Mouse (Mus musculus): Measurements from ENCODE around the gene Tma7.

The Tma7 gene

DNA sequence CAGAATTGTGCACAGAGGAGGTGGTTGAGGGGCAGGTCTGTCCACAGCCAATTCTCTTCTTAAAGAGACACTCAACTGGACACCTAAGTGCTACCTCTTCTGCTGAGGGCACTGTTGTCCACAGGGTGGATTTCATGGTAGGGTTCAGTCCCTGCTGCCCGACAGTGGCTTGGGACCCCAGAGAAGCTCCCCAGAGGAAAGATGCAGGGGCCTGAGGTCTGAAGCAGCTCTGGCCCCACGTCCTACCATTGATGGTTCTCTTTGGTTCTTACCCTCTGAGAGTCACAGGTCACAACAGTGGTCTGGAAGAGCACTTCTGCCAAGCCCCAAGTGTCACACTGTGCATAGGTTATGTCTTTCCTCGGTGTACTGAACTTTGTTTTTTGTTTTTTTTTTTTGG is 29.0 kb downstream of the Tma7 start:
- in situ Hi-C loops (cut with MboI; ENCODE audit: low pct_unique_long_range_greater_than_20kb in 1 of 2, low sequenced_read_pairs in 2 of 2, unreplicated experiment in 1 of 2), result loop anchor here in 1 of 2 experiments (10.0 kb wide), 1 partner anchor 49 kb away; no protein-coding TSS in a partner anchor

- in situ Hi-C loops (cut with MboI; ENCODE audit: low pct_unique_long_range_greater_than_20kb in 1 of 2, low sequenced_read_pairs in 2 of 2, unreplicated experiment in 1 of 2), result loop anchor here in 1 of 2 experiments (10.0 kb wide), 1 partner anchor 48 kb away; no protein-coding TSS in a partner anchor
Observed at GRCm38 (mm10) chr9:109052490-109053260, 29.7 kb downstream of the Tma7 start.

DNA sequence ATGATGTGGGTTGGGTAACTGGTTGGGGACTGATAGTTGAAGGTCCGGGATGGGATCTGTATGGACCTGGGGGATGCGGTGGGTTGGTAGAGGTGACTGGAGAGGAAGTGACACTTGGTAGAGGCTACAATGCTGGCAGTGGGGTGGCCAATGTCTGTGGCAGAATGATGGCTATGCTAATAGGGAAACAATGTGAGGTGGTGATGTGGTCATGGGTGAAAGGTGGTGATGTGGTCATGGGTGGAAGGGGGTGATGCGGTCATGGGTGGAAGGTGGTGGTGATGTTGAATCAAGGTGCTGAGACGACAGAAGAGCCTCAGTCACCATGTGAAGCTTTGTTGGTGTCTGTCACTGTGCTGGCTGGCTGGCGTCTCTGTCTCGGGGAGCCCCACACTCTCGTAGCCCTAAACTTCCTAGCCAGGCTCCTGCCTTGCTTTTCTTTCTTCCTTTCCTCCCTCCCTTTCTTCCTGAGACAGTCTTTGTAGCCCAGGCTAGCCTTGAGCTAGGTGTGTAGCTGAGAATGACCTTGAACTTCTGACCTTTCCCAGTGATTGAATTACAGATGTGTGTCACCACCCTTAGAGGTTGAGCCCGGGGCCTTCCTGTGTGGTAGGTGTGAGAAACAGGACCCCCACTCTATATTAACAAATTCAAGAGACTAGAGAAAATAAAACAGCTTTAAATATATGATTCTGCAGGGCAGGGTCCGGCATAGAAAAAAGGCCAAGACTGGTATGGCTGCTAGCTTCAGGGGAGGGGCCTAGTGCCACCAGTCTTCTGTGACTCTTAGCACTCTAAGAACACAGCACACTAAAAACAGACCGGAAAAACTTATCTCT is 30.5 kb downstream of the Tma7 start:
- in situ Hi-C loops (cut with MboI; ENCODE audit: low pct_unique_long_range_greater_than_20kb in 1 of 2, low sequenced_read_pairs in 2 of 2, unreplicated experiment in 1 of 2), result loop anchor here in 1 of 2 experiments (10.0 kb wide), 1 partner anchor 47 kb away; no protein-coding TSS in a partner anchor

DNA sequence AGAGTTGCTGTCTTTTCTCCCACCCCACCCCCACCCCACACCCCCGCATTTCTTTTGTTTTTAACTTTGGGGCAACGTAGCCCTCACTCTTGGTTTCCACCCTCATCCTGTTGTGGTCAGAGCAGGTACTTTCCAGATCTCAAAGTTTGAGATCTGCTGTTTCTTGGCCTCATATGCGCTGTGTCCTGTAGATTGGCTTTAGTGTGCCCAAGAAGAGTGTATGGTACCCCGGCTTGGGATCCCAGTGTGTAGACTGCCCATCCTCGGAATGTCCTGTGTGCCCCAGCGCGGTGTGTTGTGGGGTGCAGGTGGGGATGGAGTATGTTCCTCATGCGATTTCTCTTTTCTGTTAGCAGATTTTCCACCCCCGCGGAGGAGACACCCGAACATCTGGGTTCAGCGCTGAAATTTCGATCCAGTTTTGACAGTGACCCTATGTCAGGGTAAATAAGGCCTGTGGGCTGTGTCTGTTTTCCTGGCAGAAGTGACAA is 31.3 kb downstream of the Tma7 start:
- in situ Hi-C loops (cut with MboI; ENCODE audit: low pct_unique_long_range_greater_than_20kb in 1 of 2, low sequenced_read_pairs in 2 of 2, unreplicated experiment in 1 of 2), result loop anchor here in 1 of 2 experiments (10.0 kb wide), 1 partner anchor 46 kb away; no protein-coding TSS in a partner anchor

- in situ Hi-C loops (cut with MboI; ENCODE audit: low pct_unique_long_range_greater_than_20kb in 1 of 2, low sequenced_read_pairs in 2 of 2, unreplicated experiment in 1 of 2), result loop anchor here in 1 of 2 experiments (10.0 kb wide), 1 partner anchor 46 kb away; no protein-coding TSS in a partner anchor
Observed at GRCm38 (mm10) chr9:109050674-109050997, 31.8 kb downstream of the Tma7 start.

DNA sequence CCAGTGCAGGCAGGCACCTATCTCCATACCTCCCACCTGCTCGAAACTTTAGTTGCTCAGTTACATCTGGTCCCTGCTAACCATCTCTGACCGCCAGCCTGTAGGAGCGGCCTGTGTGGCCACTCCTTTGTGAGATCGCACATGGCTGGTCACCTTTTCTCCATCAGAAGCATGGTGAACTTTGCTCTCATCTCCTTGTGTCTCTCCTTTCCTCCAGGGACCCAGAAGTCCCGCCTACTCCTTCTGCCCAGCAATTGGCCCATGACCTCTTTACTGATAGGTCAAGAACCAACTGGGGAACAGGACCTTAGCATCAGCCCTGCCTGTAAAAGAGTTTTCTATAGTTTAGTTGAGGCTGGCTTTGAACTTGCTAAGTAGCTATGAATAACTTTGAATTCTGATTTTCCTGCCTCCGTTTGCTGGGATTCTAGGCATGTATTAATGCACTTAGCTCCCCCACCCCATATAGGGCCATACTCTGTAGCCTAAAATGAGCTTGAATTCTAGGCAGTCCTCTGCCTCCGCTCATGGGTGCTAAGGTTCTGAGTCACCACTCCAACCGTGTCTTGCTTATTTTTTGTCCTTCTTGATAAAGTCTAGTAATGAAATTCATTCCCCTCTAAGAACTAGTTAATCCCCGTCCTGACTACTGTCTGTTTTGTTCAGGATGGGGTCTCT is 32.3 kb downstream of the Tma7 start:
- in situ Hi-C loops (cut with MboI; ENCODE audit: low pct_unique_long_range_greater_than_20kb in 1 of 2, low sequenced_read_pairs in 2 of 2, unreplicated experiment in 1 of 2), result loop anchor here (5.0 to 10.0 kb wide), 2 partner anchors 38 to 45 kb away; no protein-coding TSS in a partner anchor

DNA sequence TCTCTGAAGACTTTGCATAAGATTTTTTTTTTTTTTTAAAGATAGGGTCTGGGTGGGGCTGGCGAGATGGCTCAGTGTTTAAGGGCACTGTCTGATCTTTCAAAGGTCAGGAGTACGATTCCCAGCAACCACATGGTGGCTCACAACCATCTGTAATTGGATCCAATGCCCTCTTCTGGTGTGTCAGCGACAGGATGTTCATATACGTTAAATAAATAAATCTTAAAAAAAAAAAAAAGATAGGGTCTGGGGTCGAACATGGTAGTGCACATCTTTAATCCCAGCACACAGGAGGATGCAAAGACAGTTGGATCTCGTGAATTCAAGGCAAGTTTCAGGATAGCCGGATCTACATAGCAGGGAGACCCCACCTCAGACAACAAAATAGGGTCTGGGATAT is 33.1 kb downstream of the Tma7 start:
- in situ Hi-C loops (cut with MboI; ENCODE audit: low pct_unique_long_range_greater_than_20kb in 1 of 2, low sequenced_read_pairs in 2 of 2, unreplicated experiment in 1 of 2), result loop anchor here in 1 of 2 experiments (5.0 kb wide), 1 partner anchor 37 kb away; no protein-coding TSS in a partner anchor

DNA sequence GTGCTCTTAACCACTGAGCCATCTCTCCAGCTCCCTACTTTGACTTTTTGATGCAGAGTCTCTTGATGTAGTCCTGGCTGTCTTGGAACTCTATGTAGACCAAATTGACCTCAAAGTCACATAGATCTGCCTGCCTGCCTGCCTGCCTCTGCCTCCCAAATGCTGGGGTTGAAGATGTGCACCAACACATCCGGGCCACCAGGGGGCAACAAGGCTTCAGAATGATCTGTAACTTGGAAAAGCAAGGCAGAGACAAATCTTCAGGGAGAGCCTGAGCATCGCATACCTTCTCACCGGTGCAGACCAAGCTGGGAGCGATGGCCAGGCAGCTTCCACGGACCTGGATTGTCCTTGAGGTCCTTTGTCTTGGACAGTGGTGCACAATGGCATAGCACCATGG is 36.1 kb downstream of the Tma7 start:
- in situ Hi-C loops (cut with MboI; ENCODE audit: low pct_unique_long_range_greater_than_20kb in 1 of 2, low sequenced_read_pairs in 2 of 2, unreplicated experiment in 1 of 2), result loop anchor here in 1 of 2 experiments (5.0 kb wide), 1 partner anchor 34 kb away; no protein-coding TSS in a partner anchor

GRCm38 (mm10) chr9:109041351-109041750 is 41.0 kb downstream of the Tma7 start:
- in situ Hi-C loops (cut with MboI; ENCODE audit: low pct_unique_long_range_greater_than_20kb in 1 of 2, low sequenced_read_pairs in 2 of 2, unreplicated experiment in 1 of 2), result no loop called here

GRCm38 (mm10) chr9:109040906-109041305 is 41.5 kb downstream of the Tma7 start:
- in situ Hi-C loops (cut with MboI; ENCODE audit: low pct_unique_long_range_greater_than_20kb in 1 of 2, low sequenced_read_pairs in 2 of 2, unreplicated experiment in 1 of 2), result no loop called here

DNA sequence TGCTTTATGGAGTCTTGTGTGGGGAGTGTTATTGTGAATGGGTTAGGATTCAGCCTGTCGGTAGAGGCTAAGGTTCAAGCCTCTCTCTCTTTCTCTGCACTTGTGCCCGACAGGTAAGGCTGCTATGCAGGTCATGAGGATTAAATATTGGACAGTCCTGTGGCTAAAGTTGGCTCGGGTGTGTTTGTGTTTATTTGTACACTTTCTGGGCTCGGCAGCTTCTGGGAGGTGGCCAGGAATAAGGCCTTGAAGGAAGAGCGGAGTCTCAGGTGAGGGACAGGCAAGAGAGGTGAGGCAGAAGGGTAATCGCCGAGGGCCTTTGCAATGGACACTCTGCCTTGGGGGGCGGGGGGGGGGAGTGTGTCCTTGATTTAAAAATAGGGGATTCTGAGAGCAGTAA is 42.2 kb downstream of the Tma7 start:
- in situ Hi-C loops (cut with MboI; ENCODE audit: low pct_unique_long_range_greater_than_20kb in 1 of 2, low sequenced_read_pairs in 2 of 2, unreplicated experiment in 1 of 2), result no loop called here

- in situ Hi-C loops (cut with MboI; ENCODE audit: low pct_unique_long_range_greater_than_20kb in 1 of 2, low sequenced_read_pairs in 2 of 2, unreplicated experiment in 1 of 2), result no loop called here
Observed at GRCm38 (mm10) chr9:109039681-109040080, 42.7 kb downstream of the Tma7 start.

GRCm38 (mm10) chr9:109038901-109039364 is 43.5 kb downstream of the Tma7 start:
- in situ Hi-C loops (cut with MboI; ENCODE audit: low pct_unique_long_range_greater_than_20kb in 1 of 2, low sequenced_read_pairs in 2 of 2, unreplicated experiment in 1 of 2), result no loop called here

GRCm38 (mm10) chr9:109038086-109038895 is 44.1 kb downstream of the Tma7 start, which contains the start of gene Shisa5:
Shisa5 (plus strand) TSS chr9:109038565.
- in situ Hi-C loops (cut with MboI; ENCODE audit: low pct_unique_long_range_greater_than_20kb in 1 of 2, low sequenced_read_pairs in 2 of 2, unreplicated experiment in 1 of 2), result no loop called here

GRCm38 (mm10) chr9:109032435-109032834 is 50.0 kb downstream of the Tma7 start:
- in situ Hi-C loops (cut with MboI; ENCODE audit: low pct_unique_long_range_greater_than_20kb in 1 of 2, low sequenced_read_pairs in 2 of 2, unreplicated experiment in 1 of 2), result no loop called here

GRCm38 (mm10) chr9:109031686-109032085 is 50.7 kb downstream of the Tma7 start:
- in situ Hi-C loops (cut with MboI; ENCODE audit: low pct_unique_long_range_greater_than_20kb in 1 of 2, low sequenced_read_pairs in 2 of 2, unreplicated experiment in 1 of 2), result no loop called here

DNA sequence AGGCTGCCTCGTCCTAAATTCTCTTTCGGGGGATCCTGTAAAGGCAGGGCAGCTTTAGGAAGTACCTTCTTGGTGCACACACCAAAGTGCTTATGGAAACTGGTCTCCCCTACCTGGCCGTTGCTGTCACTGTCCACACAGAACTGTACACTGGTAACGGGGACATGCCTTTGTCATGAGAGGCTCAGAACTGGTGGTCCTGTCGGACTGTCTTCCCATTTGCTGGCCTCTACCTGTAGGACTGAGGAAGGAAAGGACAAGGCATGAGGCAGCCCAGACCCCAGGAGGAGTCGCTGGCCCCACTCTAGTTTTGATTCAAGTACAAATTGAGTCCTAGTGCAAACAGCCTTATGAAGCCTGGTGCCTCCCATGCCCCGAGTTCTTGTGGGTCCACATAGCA is 51.4 kb downstream of the Tma7 start:
- in situ Hi-C loops (cut with MboI; ENCODE audit: low pct_unique_long_range_greater_than_20kb in 1 of 2, low sequenced_read_pairs in 2 of 2, unreplicated experiment in 1 of 2), result no loop called here

- in situ Hi-C loops (cut with MboI; ENCODE audit: low pct_unique_long_range_greater_than_20kb in 1 of 2, low sequenced_read_pairs in 2 of 2, unreplicated experiment in 1 of 2), result no loop called here
Observed at GRCm38 (mm10) chr9:109030312-109030711, 52.1 kb downstream of the Tma7 start.

Measured in mouse embryonic stem cell (cell line).